Mouse (Mus musculus): ENCODE measurements around the gene Mtch2. TPM values are rescaled to one million over a fixed set of nuclear protein-coding genes. Genes with fewer than 3 reads are reported as not detected.

The Mtch2 gene
- polyA plus RNA-seq, 1 experiment from 2014 or later: 276 TPM

- no peak for DNase-seq (ENCODE audit: low spot score)
- 69% methylated on average over 2 of the region's 2 CpGs for WGBS
- no peak for ATAC-seq (ENCODE audit: low FRiP score)
- no peak overlapping the region for H3K4me3 ChIP-seq (replicated peaks; ENCODE audit: low read length)
- H3K9ac ChIP-seq: no peak overlapping the region
- no peak overlapping the region for H3K27ac ChIP-seq
- H3K4me2 ChIP-seq (replicated peaks): no peak overlapping the region
- H3K9me3 ChIP-seq (ENCODE audit: control insufficient read depth, low read length): no peaks in the 10 kb centered on the region
- H3K27me3 ChIP-seq (ENCODE audit: control insufficient read depth, insufficient read depth, low read length): no peaks in the 10 kb centered on the region
- H3K4me1 ChIP-seq (replicated peaks; ENCODE audit: control insufficient read depth, insufficient read depth, low read length): peaks cover 9% of the 10 kb centered on the region; the same call in 1 of the 2 replicates
- no peaks in the 10 kb centered on the region for H3K36me3 ChIP-seq (replicated peaks; ENCODE audit: control insufficient read depth, insufficient read depth)
These were observed 28.3 kb downstream of the Mtch2 start for GRCm38 (mm10) chr2:90875239-90875638.

GRCm38 (mm10) chr2:90877584-90878259, 30.8 kb downstream of the Mtch2 start:
- Histone ChIP-seq H3K4me1 (replicated peaks; ENCODE audit: control insufficient read depth, insufficient read depth, low read length) (peaks cover 10% of the 10 kb centered on the region; the same call in 1 of the 2 replicates), H3K27ac (no peak overlapping the region), H3K36me3 (replicated peaks; ENCODE audit: control insufficient read depth, insufficient read depth) (no peaks in the 10 kb centered on the region), H3K4me3 (replicated peaks; ENCODE audit: low read length) (no peak overlapping the region), H3K27me3 (ENCODE audit: control insufficient read depth, insufficient read depth, low read length) (no peaks in the 10 kb centered on the region), H3K4me2 (replicated peaks) (no peak overlapping the region), H3K9me3 (ENCODE audit: control insufficient read depth, low read length) (no peaks in the 10 kb centered on the region), H3K9ac (no peak overlapping the region)
- DNase-seq (ENCODE audit: low spot score) (no peak), ATAC-seq (ENCODE audit: low FRiP score) (no peak)
- 69% methylated on average over 5 of the region's 5 CpGs for WGBS

- Histone ChIP-seq H3K9ac (no peak overlapping the region), H3K4me3 (replicated peaks; ENCODE audit: low read length) (no peak overlapping the region), H3K4me1 (replicated peaks; ENCODE audit: control insufficient read depth, insufficient read depth, low read length) (peaks cover 14% of the 10 kb centered on the region), H3K36me3 (replicated peaks; ENCODE audit: control insufficient read depth, insufficient read depth) (no peaks in the 10 kb centered on the region), H3K9me3 (ENCODE audit: control insufficient read depth, low read length) (no peaks in the 10 kb centered on the region), H3K4me2 (replicated peaks) (no peak overlapping the region), H3K27me3 (ENCODE audit: control insufficient read depth, insufficient read depth, low read length) (no peaks in the 10 kb centered on the region), H3K27ac (no peak overlapping the region)
- DNase-seq (ENCODE audit: low spot score): no peak
- no peak for ATAC-seq (ENCODE audit: low FRiP score)
These were observed 32.5 kb downstream of the Mtch2 start for GRCm38 (mm10) chr2:90879419-90879818.

- Histone ChIP-seq H3K4me2 (replicated peaks) (no peak overlapping the region), H3K27me3 (ENCODE audit: control insufficient read depth, insufficient read depth, low read length) (no peaks in the 10 kb centered on the region), H3K36me3 (replicated peaks; ENCODE audit: control insufficient read depth, insufficient read depth) (no peaks in the 10 kb centered on the region), H3K27ac (0 out of 2 replicates have a peak overlapping the region, but pooled peaks have one; percentile 23), H3K9me3 (ENCODE audit: control insufficient read depth, low read length) (no peaks in the 10 kb centered on the region), H3K4me1 (replicated peaks; ENCODE audit: control insufficient read depth, insufficient read depth, low read length) (peaks cover 20% of the 10 kb centered on the region), H3K9ac (no peak overlapping the region), H3K4me3 (replicated peaks; ENCODE audit: low read length) (no peak overlapping the region)
- 23% methylated on average over 6 of the region's 6 CpGs for WGBS
- DNase-seq (ENCODE audit: low spot score) (peak; percentile 38), ATAC-seq (ENCODE audit: low FRiP score) (peak; percentile 38)
These were observed 33.3 kb downstream of the Mtch2 start for GRCm38 (mm10) chr2:90880144-90880785.

- ATAC-seq (ENCODE audit: low FRiP score): no peak
- no peak for DNase-seq (ENCODE audit: low spot score)
- peaks cover 20% of the 10 kb centered on the region for H3K4me1 ChIP-seq (replicated peaks; ENCODE audit: control insufficient read depth, insufficient read depth, low read length)
- H3K4me3 ChIP-seq (replicated peaks; ENCODE audit: low read length): no peak overlapping the region
- H3K4me2 ChIP-seq (replicated peaks): no peak overlapping the region
- WGBS: 84% methylated on average over 2 of the region's 2 CpGs
- H3K27ac ChIP-seq: no peak overlapping the region
- H3K9ac ChIP-seq: no peak overlapping the region
- H3K9me3 ChIP-seq (ENCODE audit: control insufficient read depth, low read length): no peaks in the 10 kb centered on the region
- H3K27me3 ChIP-seq (ENCODE audit: control insufficient read depth, insufficient read depth, low read length): no peaks in the 10 kb centered on the region
- H3K36me3 ChIP-seq (replicated peaks; ENCODE audit: control insufficient read depth, insufficient read depth): no peaks in the 10 kb centered on the region
These were observed 34.9 kb downstream of the Mtch2 start for GRCm38 (mm10) chr2:90881824-90882223.

- peak within 1 kb of the TSS; percentile 66 for H3K4me3 ChIP-seq (replicated peaks; ENCODE audit: low read length)
- H3K27ac ChIP-seq: peak within 1 kb of the TSS; percentile 94
- ATAC-seq (ENCODE audit: low FRiP score) (peak; percentile 85), DNase-seq (ENCODE audit: low spot score) (peak; percentile 78)
- H3K4me2 ChIP-seq (replicated peaks): peak within 1 kb of the TSS; percentile 85
- H3K4me1 ChIP-seq (replicated peaks; ENCODE audit: control insufficient read depth, insufficient read depth, low read length): peaks cover 39% of the 10 kb centered on the region
- WGBS: under 1% methylated on average over 45 of the region's 45 CpGs
- H3K9me3 ChIP-seq (ENCODE audit: control insufficient read depth, low read length): no peaks in the 10 kb centered on the region
- peak within 1 kb of the TSS; percentile 93 for H3K9ac ChIP-seq
- peaks cover 22% of the 10 kb centered on the region for H3K27me3 ChIP-seq (ENCODE audit: control insufficient read depth, insufficient read depth, low read length)
- H3K36me3 ChIP-seq (replicated peaks; ENCODE audit: control insufficient read depth, insufficient read depth): peaks cover 6% of the 10 kb centered on the region; the same call in 1 of the 2 replicates
These were observed 38.5 kb downstream of the Mtch2 start, which contains the start of gene C1qtnf4 for GRCm38 (mm10) chr2:90885218-90886041. C1qtnf4 (plus strand) TSS chr2:90885860.

- Histone ChIP-seq H3K4me2 (replicated peaks) (peak overlapping the region; percentile 85), H3K36me3 (replicated peaks; ENCODE audit: control insufficient read depth, insufficient read depth) (peaks cover 13% of the 10 kb centered on the region), H3K4me3 (replicated peaks; ENCODE audit: low read length) (peak overlapping the region; percentile 66), H3K9ac (peak overlapping the region; percentile 93), H3K4me1 (replicated peaks; ENCODE audit: control insufficient read depth, insufficient read depth, low read length) (peaks cover 38% of the 10 kb centered on the region), H3K27me3 (ENCODE audit: control insufficient read depth, insufficient read depth, low read length) (peaks cover 22% of the 10 kb centered on the region), H3K27ac (peak overlapping the region; percentile 94), H3K9me3 (ENCODE audit: control insufficient read depth, low read length) (no peaks in the 10 kb centered on the region)
- DNase-seq (ENCODE audit: low spot score): no peak
- WGBS: 9% methylated on average over 6 of the region's 6 CpGs
- no peak for ATAC-seq (ENCODE audit: low FRiP score)
These were observed 39.5 kb downstream of the Mtch2 start for GRCm38 (mm10) chr2:90886436-90886835.

- 69% methylated on average over 5 of the region's 5 CpGs for WGBS
- no peak overlapping the region for H3K27ac ChIP-seq
- ATAC-seq (ENCODE audit: low FRiP score): no peak
- peak overlapping the region; percentile 85 for H3K4me2 ChIP-seq (replicated peaks)
- DNase-seq (ENCODE audit: low spot score): no peak
- peaks cover 18% of the 10 kb centered on the region for H3K36me3 ChIP-seq (replicated peaks; ENCODE audit: control insufficient read depth, insufficient read depth)
- H3K9ac ChIP-seq: peak overlapping the region; percentile 93
- peak overlapping the region; percentile 66 for H3K4me3 ChIP-seq (replicated peaks; ENCODE audit: low read length)
- no peaks in the 10 kb centered on the region for H3K9me3 ChIP-seq (ENCODE audit: control insufficient read depth, low read length)
- H3K27me3 ChIP-seq (ENCODE audit: control insufficient read depth, insufficient read depth, low read length): peaks cover 22% of the 10 kb centered on the region
- H3K4me1 ChIP-seq (replicated peaks; ENCODE audit: control insufficient read depth, insufficient read depth, low read length): peaks cover 38% of the 10 kb centered on the region
These were observed 40.7 kb downstream of the Mtch2 start for GRCm38 (mm10) chr2:90887627-90888026.

Measured in hindbrain, embryonic 14.5 days (tissue).